Mouse (Mus musculus): ENCODE measurements around the gene Rab31. TPM values are rescaled to one million over a fixed set of nuclear protein-coding genes. Genes with fewer than 3 reads are reported as not detected.

Rab31 gene
- polyA plus RNA-seq, 1 experiment from 2014 or later = 67.6 TPM

GRCm38 (mm10) chr17:65786225-65786624 lies 13.7 kb upstream of the Rab31 start:
- WGBS = 83% methylated on average over 7 of the region's 7 CpGs
- Histone ChIP-seq H3K4me3 (ENCODE audit: low read depth, low read length) (no peak overlapping the region), H3K27ac (ENCODE audit: low read depth, low read length) (no peak overlapping the region), H3K36me3 (ENCODE audit: control insufficient read depth, insufficient read depth, low read length) (no peaks in the 10 kb centered on the region), H3K4me1 (ENCODE audit: control insufficient read depth, insufficient read depth, low read length) (peaks cover 11% of the 10 kb centered on the region), H3K9me3 (ENCODE audit: control insufficient read depth, low read length) (no peaks in the 10 kb centered on the region; the same call in 1 of the 2 replicates), H3K27me3 (ENCODE audit: control insufficient read depth, insufficient read depth, low read length) (no peaks in the 10 kb centered on the region), H3K4me2 (no peak overlapping the region), H3K9ac (ENCODE audit: low read length) (no peak overlapping the region)
- DNase-seq (ENCODE audit: low spot score, missing footprints) = peak; percentile 81
- ATAC-seq (ENCODE audit: low FRiP score) = no peak

GRCm38 (mm10) chr17:65785707-65786106 lies 13.2 kb upstream of the Rab31 start:
- Histone ChIP-seq H3K36me3 (ENCODE audit: control insufficient read depth, insufficient read depth, low read length) (no peaks in the 10 kb centered on the region), H3K9me3 (ENCODE audit: control insufficient read depth, low read length) (no peaks in the 10 kb centered on the region; the same call in 1 of the 2 replicates), H3K4me2 (no peak overlapping the region), H3K27me3 (ENCODE audit: control insufficient read depth, insufficient read depth, low read length) (no peaks in the 10 kb centered on the region), H3K4me3 (ENCODE audit: low read depth, low read length) (no peak overlapping the region), H3K27ac (ENCODE audit: low read depth, low read length) (no peak overlapping the region), H3K4me1 (ENCODE audit: control insufficient read depth, insufficient read depth, low read length) (peaks cover 11% of the 10 kb centered on the region), H3K9ac (ENCODE audit: low read length) (no peak overlapping the region)
- DNase-seq (ENCODE audit: low spot score, missing footprints) = peak; percentile 41
- ATAC-seq (ENCODE audit: low FRiP score) = no peak

- ATAC-seq (ENCODE audit: low FRiP score) = no peak
- Histone ChIP-seq H3K9ac (ENCODE audit: low read length) (peak overlapping the region; percentile 9; the same call in 1 of the 2 replicates), H3K27me3 (ENCODE audit: control insufficient read depth, insufficient read depth, low read length) (no peaks in the 10 kb centered on the region), H3K4me2 (peak overlapping the region; percentile 68), H3K9me3 (ENCODE audit: control insufficient read depth, low read length) (no peaks in the 10 kb centered on the region; the same call in 1 of the 2 replicates), H3K36me3 (ENCODE audit: control insufficient read depth, insufficient read depth, low read length) (no peaks in the 10 kb centered on the region), H3K4me1 (ENCODE audit: control insufficient read depth, insufficient read depth, low read length) (peaks cover 11% of the 10 kb centered on the region), H3K27ac (ENCODE audit: low read depth, low read length) (no peak overlapping the region), H3K4me3 (ENCODE audit: low read depth, low read length) (peak overlapping the region; percentile 95)
- WGBS = 78% methylated on average over 8 of the region's 8 CpGs
- DNase-seq (ENCODE audit: low spot score, missing footprints) = peak; percentile 85
These were observed 12.1 kb upstream of the Rab31 start for GRCm38 (mm10) chr17:65784610-65785140.

DNA sequence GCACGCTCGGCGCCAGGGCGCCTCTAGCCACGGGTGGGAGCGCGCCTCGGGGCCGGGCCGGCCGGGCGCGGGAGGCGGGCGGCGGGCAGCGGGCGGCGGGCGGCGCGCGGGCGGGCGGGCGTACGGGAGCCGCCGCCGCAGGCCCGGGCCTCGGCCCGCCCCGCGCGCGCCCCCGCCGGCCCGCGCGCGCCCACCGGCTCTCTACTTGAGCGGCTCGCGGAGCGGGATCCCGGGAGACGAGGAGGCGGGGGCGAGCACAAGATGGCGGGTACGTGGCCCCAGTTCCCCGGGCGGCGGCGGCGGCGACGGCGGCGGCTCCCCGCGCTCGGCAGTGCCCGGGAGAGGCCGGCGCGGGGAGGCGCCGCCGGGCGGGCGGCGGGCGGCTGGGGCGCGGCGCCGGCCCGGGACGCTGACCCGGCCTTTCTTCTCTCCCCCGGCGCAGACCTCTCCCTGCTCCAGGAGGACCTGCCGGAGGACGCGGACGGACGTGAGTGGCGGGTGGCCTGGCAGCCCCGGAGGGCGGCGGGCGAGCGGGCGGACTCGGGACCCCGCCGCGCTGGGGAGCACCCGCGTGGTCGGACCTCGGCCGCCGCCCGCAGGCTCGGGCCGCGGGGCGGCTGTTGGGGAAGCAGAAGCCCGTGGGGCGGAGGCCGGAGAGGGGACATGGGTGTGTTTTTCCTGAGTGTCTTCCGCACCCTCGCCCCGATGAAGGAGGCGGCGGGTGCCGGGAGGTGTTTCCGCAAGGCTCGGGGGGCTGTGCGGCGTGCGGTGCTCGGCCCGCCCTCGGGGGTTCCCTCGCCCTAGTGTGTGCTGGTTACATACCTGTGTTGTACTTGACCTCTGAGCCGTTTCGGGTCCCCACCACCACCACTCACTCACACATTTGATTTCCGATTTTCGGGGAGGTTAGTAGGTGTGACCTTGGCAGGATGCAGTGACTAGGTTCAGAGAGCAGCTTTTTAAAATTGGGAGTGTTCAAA lies 10.9 kb upstream of the Rab31 start:
- Histone ChIP-seq H3K36me3 (ENCODE audit: control insufficient read depth, insufficient read depth, low read length) (no peaks in the 10 kb centered on the region), H3K27me3 (ENCODE audit: control insufficient read depth, insufficient read depth, low read length) (no peaks in the 10 kb centered on the region), H3K9ac (ENCODE audit: low read length) (peak overlapping the region; percentile 99), H3K4me2 (peak overlapping the region; percentile 69), H3K9me3 (ENCODE audit: control insufficient read depth, low read length) (no peaks in the 10 kb centered on the region; the same call in 1 of the 2 replicates), H3K4me3 (ENCODE audit: low read depth, low read length) (peak overlapping the region; percentile 95), H3K4me1 (ENCODE audit: control insufficient read depth, insufficient read depth, low read length) (peaks cover 11% of the 10 kb centered on the region), H3K27ac (ENCODE audit: low read depth, low read length) (peak overlapping the region; percentile 99)
- WGBS = under 1% methylated on average over 52 of the region's 135 CpGs
- DNase-seq (ENCODE audit: low spot score, missing footprints) (peak; percentile 96), ATAC-seq (ENCODE audit: low FRiP score) (peak; percentile 71)

DNA sequence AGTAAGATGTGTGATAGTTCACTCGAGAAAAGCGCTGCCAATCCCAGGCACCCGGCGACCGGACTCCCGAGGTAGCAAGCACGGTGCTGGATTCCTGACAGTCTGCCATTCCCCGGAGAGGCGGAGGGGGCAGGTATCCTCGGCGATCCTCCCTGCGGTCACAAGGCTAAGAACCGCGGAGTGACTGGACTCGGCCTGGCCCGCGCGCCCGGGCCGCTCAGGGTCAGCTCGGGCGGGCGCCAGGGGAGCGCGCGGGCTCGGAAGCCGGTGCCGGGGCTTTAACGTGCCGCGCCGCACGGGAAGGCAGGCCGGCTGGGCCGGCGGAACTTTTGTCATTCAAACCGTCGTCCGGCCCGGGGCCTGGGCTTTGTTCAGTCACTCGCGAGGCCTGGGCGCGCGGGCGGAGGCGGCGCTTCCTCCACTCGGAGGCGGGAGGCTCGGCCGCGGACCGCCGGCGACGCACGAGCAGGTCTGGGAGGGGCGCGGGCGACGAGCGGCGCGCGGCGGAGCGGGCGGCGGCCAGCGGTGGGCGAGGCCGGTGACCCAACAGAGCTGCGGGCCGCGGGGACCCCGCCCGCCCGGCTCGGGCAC lies 10.1 kb upstream of the Rab31 start, which contains the start of gene Ppp4r1:
Gene Ppp4r1, plus strand, starts transcription at position 23 of the 591 bp plus-strand sequence.
- DNase-seq (ENCODE audit: low spot score, missing footprints) (peak; percentile 97), ATAC-seq (ENCODE audit: low FRiP score) (peak; percentile 88)
- peaks cover 11% of the 10 kb centered on the region for H3K4me1 ChIP-seq (ENCODE audit: control insufficient read depth, insufficient read depth, low read length)
- no peaks in the 10 kb centered on the region; the same call in 1 of the 2 replicates for H3K9me3 ChIP-seq (ENCODE audit: control insufficient read depth, low read length)
- WGBS = under 1% methylated on average over 51 of the region's 81 CpGs
- no peaks in the 10 kb centered on the region for H3K27me3 ChIP-seq (ENCODE audit: control insufficient read depth, insufficient read depth, low read length)
- H3K27ac ChIP-seq (ENCODE audit: low read depth, low read length) = peak within 1 kb of the TSS; percentile 99
- H3K36me3 ChIP-seq (ENCODE audit: control insufficient read depth, insufficient read depth, low read length) = no peaks in the 10 kb centered on the region
- H3K4me2 ChIP-seq = peak within 1 kb of the TSS; percentile 69
- peak within 1 kb of the TSS; percentile 95 for H3K4me3 ChIP-seq (ENCODE audit: low read depth, low read length)
- H3K9ac ChIP-seq (ENCODE audit: low read length) = peak within 1 kb of the TSS; percentile 99

- Histone ChIP-seq H3K4me1 (ENCODE audit: control insufficient read depth, insufficient read depth, low read length) (peaks cover 11% of the 10 kb centered on the region), H3K27ac (ENCODE audit: low read depth, low read length) (no peak overlapping the region), H3K4me2 (no peak overlapping the region), H3K36me3 (ENCODE audit: control insufficient read depth, insufficient read depth, low read length) (no peaks in the 10 kb centered on the region), H3K27me3 (ENCODE audit: control insufficient read depth, insufficient read depth, low read length) (no peaks in the 10 kb centered on the region), H3K9me3 (ENCODE audit: control insufficient read depth, low read length) (no peaks in the 10 kb centered on the region; the same call in 1 of the 2 replicates), H3K9ac (ENCODE audit: low read length) (no peak overlapping the region), H3K4me3 (ENCODE audit: low read depth, low read length) (no peak overlapping the region)
- ATAC-seq (ENCODE audit: low FRiP score) = no peak
- no peak for DNase-seq (ENCODE audit: low spot score, missing footprints)
- WGBS = 93% methylated on average over 2 of the region's 2 CpGs
These were observed 8.4 kb upstream of the Rab31 start for GRCm38 (mm10) chr17:65780970-65781369.

DNA sequence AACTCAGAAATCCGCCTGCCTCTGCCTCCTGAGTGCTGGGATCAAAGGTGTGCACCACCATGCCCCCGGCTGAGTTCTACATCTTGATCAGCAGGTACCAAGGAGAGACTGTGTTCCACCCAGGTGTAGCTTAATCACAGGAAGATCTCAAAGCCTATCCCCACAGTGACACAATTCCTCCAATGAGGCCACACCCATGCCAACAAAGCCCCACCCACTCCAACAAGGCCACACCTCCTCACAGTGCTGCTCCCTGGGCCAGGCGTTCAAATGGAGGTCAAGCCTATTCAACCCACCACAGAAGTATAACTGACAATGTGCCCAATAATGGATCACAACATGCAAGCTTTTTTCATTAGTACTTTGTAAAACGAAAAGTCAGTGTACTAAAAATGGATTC lies 4.9 kb upstream of the Rab31 start:
- Histone ChIP-seq H3K27me3 (ENCODE audit: control insufficient read depth, insufficient read depth, low read length) (no peaks in the 10 kb centered on the region), H3K9me3 (ENCODE audit: control insufficient read depth, low read length) (no peaks in the 10 kb centered on the region), H3K4me3 (ENCODE audit: low read depth, low read length) (no peak overlapping the region), H3K36me3 (ENCODE audit: control insufficient read depth, insufficient read depth, low read length) (no peaks in the 10 kb centered on the region), H3K27ac (ENCODE audit: low read depth, low read length) (no peak overlapping the region), H3K9ac (ENCODE audit: low read length) (no peak overlapping the region), H3K4me2 (no peak overlapping the region), H3K4me1 (ENCODE audit: control insufficient read depth, insufficient read depth, low read length) (peaks cover 10% of the 10 kb centered on the region)
- no peak for ATAC-seq (ENCODE audit: low FRiP score)
- 90% methylated on average over 4 of the region's 4 CpGs for WGBS
- DNase-seq (ENCODE audit: low spot score, missing footprints) = peak; percentile 44

- Histone ChIP-seq H3K4me3 (ENCODE audit: low read depth, low read length) (no peak overlapping the region), H3K9ac (ENCODE audit: low read length) (no peak overlapping the region), H3K27me3 (ENCODE audit: control insufficient read depth, insufficient read depth, low read length) (peaks cover 2% of the 10 kb centered on the region; the same call in 1 of the 2 replicates), H3K4me2 (no peak overlapping the region), H3K9me3 (ENCODE audit: control insufficient read depth, low read length) (no peaks in the 10 kb centered on the region), H3K27ac (ENCODE audit: low read depth, low read length) (no peak overlapping the region), H3K4me1 (ENCODE audit: control insufficient read depth, insufficient read depth, low read length) (peaks cover 10% of the 10 kb centered on the region), H3K36me3 (ENCODE audit: control insufficient read depth, insufficient read depth, low read length) (no peaks in the 10 kb centered on the region)
- 73% methylated on average over 1 of the region's 1 CpGs for WGBS
- DNase-seq (ENCODE audit: low spot score, missing footprints) (peak; percentile 37), ATAC-seq (ENCODE audit: low FRiP score) (no peak)
These were observed 3.7 kb upstream of the Rab31 start for GRCm38 (mm10) chr17:65776228-65776627.

Measured in midbrain, embryonic 11.5 days (tissue).